Mouse (Mus musculus): ENCODE measurements at regions not wholly inside any gene's neighbourhood (a gene's known extent, or its start where the extent isn't known, plus 50 kb on each side); places are given as distances from the start of the nearest gene placed in this dataset.
A peak's percentile ranks its signal among the peaks of the same experiment; 100 is the strongest.

DNA sequence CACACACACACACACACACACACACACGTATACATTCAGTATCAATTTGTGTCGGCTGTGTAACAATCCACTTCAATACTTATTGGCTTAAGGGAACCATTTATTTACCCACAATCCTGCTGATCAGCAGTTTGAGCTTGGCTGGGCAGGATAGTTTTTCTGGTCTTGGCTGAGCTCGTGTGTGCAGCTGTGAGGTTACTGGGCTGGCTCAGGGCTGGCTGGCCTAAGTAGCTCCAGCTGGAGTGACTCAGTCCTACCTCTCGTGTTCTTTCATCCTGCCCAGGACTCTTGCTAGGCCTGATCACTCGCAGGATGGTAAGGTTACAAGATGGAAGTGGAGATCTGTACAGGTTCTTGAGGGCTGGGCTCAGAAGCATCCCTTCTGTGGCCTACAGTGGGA lies 156.6 kb upstream of the Sox4 start:
- Histone ChIP-seq H3K4me2 (ENCODE audit: low read depth, low read length, poor library complexity, severe bottlenecking) (no peak overlapping the region), H3K36me3 (ENCODE audit: insufficient read depth, low read length) (no peaks in the 10 kb centered on the region), H3K27ac (ENCODE audit: low read depth, low read length) (no peak overlapping the region), H3K9ac (replicated peaks; ENCODE audit: low read length, poor library complexity, severe bottlenecking) (no peak overlapping the region), H3K9me3 (ENCODE audit: low read length) (no peaks in the 10 kb centered on the region), H3K27me3 (ENCODE audit: insufficient read depth, low read length) (no peaks in the 10 kb centered on the region), H3K4me3 (ENCODE audit: low read depth, low read length) (no peak overlapping the region), H3K4me1 (ENCODE audit: insufficient read depth, low read length) (no peaks in the 10 kb centered on the region)
- ATAC-seq (ENCODE audit: low FRiP score) (no peak), DNase-seq (ENCODE audit: low spot score) (peak; percentile 11)
- 78% methylated on average over 5 of the region's 5 CpGs for WGBS
- no peak for TF ChIP-seq CTCF (IDR thresholded peaks at IDR 0.05)

DNA sequence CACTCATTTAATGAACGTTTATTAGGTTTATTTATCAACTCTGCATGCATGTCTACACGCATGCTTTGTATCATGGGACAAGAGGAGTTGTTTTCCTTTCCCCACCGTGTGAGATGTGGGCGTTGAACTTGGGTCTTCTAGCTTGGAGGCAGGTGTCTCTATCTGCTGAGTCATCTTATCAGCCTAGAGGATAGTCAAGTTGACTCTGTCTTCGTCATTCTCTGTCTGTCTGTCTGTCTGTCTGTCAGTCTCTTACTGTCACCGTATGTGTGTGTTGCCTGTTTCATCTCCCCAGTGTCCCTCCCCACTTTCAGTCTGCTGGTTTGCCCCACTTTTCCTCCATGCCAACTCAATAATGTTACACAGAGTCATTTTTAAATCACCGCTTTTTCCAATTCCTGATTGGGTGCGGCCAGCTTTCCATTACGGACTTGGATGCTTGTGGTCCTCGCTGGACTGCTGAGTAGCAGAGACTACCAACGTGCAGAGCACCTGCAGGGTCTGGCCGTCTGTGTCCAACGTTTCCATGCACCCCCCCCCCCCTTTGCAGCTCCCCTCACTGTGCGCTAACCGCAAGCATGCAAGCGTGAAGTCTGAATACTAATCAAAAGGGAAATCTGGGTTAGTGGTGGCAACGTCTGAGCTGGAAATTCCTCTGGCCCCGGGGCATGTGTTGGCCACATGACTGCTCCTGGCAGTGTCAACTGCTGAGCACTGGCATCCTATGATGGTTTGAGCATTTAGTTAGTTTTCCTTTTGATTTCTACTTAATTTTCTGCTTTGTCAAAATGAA lies 155.7 kb upstream of the Sox4 start:
- Histone ChIP-seq H3K27ac (ENCODE audit: low read depth, low read length) (no peak overlapping the region), H3K36me3 (ENCODE audit: insufficient read depth, low read length) (no peaks in the 10 kb centered on the region), H3K9ac (replicated peaks; ENCODE audit: low read length, poor library complexity, severe bottlenecking) (no peak overlapping the region), H3K4me1 (ENCODE audit: insufficient read depth, low read length) (no peaks in the 10 kb centered on the region), H3K9me3 (ENCODE audit: low read length) (no peaks in the 10 kb centered on the region), H3K4me3 (ENCODE audit: low read depth, low read length) (no peak overlapping the region), H3K4me2 (ENCODE audit: low read depth, low read length, poor library complexity, severe bottlenecking) (no peak overlapping the region), H3K27me3 (ENCODE audit: insufficient read depth, low read length) (no peaks in the 10 kb centered on the region)
- no peak for TF ChIP-seq CTCF (IDR thresholded peaks at IDR 0.05)
- peak; percentile 37 for DNase-seq (ENCODE audit: low spot score)
- no peak for ATAC-seq (ENCODE audit: low FRiP score)
- WGBS = 65% methylated on average over 18 of the region's 18 CpGs

DNA sequence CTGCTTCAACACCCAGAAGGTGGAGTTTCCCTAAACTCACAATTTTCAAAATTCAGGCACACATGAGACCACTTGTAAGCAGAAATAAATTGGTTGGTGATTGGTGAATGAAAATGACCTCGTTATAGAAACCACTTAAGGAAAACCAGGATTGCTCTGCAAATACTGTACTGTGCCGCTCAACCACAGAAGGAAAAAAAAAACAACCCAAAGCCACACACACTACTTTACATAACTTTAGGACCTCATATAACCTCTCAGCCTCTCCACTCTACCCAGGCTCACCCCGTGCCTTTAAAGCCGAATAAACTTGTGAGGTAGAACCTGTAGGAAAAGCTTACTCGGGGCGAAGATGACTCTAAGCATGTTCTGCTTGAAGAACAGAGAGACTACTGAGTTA lies 154.7 kb upstream of the Sox4 start:
- TF ChIP-seq CTCF (IDR thresholded peaks at IDR 0.05) = no peak
- Histone ChIP-seq H3K4me3 (ENCODE audit: low read depth, low read length) (no peak overlapping the region), H3K27me3 (ENCODE audit: insufficient read depth, low read length) (no peaks in the 10 kb centered on the region), H3K27ac (ENCODE audit: low read depth, low read length) (no peak overlapping the region), H3K4me2 (ENCODE audit: low read depth, low read length, poor library complexity, severe bottlenecking) (no peak overlapping the region), H3K36me3 (ENCODE audit: insufficient read depth, low read length) (no peaks in the 10 kb centered on the region), H3K9me3 (ENCODE audit: low read length) (no peaks in the 10 kb centered on the region), H3K9ac (replicated peaks; ENCODE audit: low read length, poor library complexity, severe bottlenecking) (no peak overlapping the region), H3K4me1 (ENCODE audit: insufficient read depth, low read length) (no peaks in the 10 kb centered on the region)
- 92% methylated on average over 6 of the region's 6 CpGs for WGBS
- DNase-seq (ENCODE audit: low spot score) (no peak), ATAC-seq (ENCODE audit: low FRiP score) (no peak)

DNA sequence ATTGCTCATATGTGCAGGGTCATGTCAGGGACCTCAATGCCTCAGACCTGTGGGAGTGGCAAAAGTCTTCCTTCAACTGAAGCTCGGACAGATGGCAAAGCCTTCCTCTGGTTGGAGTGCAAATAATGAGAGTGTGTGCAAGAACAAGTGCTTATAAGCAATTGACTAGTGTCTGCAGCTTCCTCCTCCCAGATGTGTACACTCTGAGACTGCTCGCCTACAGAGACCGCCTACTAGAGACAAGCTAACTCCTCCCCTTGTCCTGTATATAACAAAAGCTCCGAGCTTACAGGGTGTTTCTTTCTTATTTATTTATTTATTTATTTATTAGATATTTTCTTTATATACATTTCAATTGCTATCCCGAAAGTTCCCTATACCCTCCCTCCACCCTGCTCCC lies 138.7 kb upstream of the Sox4 start:
- no peak for TF ChIP-seq CTCF (IDR thresholded peaks at IDR 0.05)
- no peak for ATAC-seq (ENCODE audit: low FRiP score)
- no peaks in the 10 kb centered on the region for H3K4me1 ChIP-seq (ENCODE audit: insufficient read depth, low read length)

DNA sequence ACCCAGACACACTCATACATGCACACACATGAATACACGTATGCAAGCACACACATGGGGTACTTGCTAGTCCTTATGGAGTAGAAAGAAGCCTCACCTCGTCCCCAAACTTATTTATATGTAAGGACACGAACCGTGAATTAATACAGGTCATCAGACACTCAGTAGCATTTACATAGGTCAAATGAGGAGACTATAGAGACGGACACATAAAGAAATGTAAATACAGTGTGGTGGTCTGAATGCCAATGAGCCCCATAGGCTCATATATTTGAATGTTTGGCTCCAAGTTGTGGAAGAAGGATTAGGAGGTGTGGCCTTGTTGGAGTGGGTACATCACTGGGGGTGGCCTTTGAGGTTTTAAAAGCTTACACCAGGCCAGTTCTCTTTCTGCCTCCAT lies 133.3 kb upstream of the Sox4 start:
- no peak overlapping the region for H3K4me2 ChIP-seq (ENCODE audit: low read depth, low read length, poor library complexity, severe bottlenecking)
- no peak overlapping the region for H3K27ac ChIP-seq (ENCODE audit: low read depth, low read length)
- no peaks in the 10 kb centered on the region for H3K36me3 ChIP-seq (ENCODE audit: insufficient read depth, low read length)
- no peaks in the 10 kb centered on the region for H3K9me3 ChIP-seq (ENCODE audit: low read length)
- no peaks in the 10 kb centered on the region for H3K4me1 ChIP-seq (ENCODE audit: insufficient read depth, low read length)
- no peak overlapping the region for H3K9ac ChIP-seq (replicated peaks; ENCODE audit: low read length, poor library complexity, severe bottlenecking)
- ATAC-seq (ENCODE audit: low FRiP score) (no peak), DNase-seq (ENCODE audit: low spot score) (no peak)
- 57% methylated on average over 5 of the region's 5 CpGs for WGBS
- no peak overlapping the region for H3K4me3 ChIP-seq (ENCODE audit: low read depth, low read length)
- H3K27me3 ChIP-seq (ENCODE audit: insufficient read depth, low read length) = no peaks in the 10 kb centered on the region
- TF ChIP-seq CTCF (IDR thresholded peaks at IDR 0.05) = no peak

More for the DNA sequence above, 138.7 kb upstream of the Sox4 start:
- no peak overlapping the region for H3K9ac ChIP-seq (replicated peaks; ENCODE audit: low read length, poor library complexity, severe bottlenecking)
- DNase-seq (ENCODE audit: low spot score) = no peak
- no peaks in the 10 kb centered on the region for H3K9me3 ChIP-seq (ENCODE audit: low read length)
- H3K4me3 ChIP-seq (ENCODE audit: low read depth, low read length) = no peak overlapping the region
- no peak overlapping the region for H3K4me2 ChIP-seq (ENCODE audit: low read depth, low read length, poor library complexity, severe bottlenecking)
- H3K27ac ChIP-seq (ENCODE audit: low read depth, low read length) = no peak overlapping the region
- H3K36me3 ChIP-seq (ENCODE audit: insufficient read depth, low read length) = no peaks in the 10 kb centered on the region
- WGBS = 91% methylated on average over 5 of the region's 5 CpGs
- no peaks in the 10 kb centered on the region for H3K27me3 ChIP-seq (ENCODE audit: insufficient read depth, low read length)

DNA sequence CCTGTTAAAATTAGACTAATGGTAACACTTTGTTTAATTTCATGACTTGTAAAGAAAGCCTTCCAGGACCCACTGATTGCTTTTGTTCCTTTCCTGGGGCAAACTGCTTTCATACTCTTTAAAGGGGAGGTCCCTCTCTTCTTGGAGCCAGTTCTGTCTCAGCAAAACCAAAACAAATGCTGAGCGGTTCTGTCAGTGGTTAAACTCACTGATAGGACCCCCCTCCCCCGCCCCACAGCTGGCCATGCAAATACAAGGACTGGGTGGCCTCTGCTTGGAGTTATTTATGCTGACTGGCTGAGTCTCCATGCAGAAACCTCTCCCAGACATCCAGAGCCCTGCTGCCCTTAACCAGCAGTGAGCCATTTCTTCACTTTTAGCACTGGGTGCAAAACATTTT lies 127.6 kb upstream of the Sox4 start:
- Histone ChIP-seq H3K4me1 (ENCODE audit: insufficient read depth, low read length) (no peaks in the 10 kb centered on the region), H3K9me3 (ENCODE audit: low read length) (no peaks in the 10 kb centered on the region), H3K36me3 (ENCODE audit: insufficient read depth, low read length) (no peaks in the 10 kb centered on the region), H3K9ac (replicated peaks; ENCODE audit: low read length, poor library complexity, severe bottlenecking) (no peak overlapping the region), H3K4me2 (ENCODE audit: low read depth, low read length, poor library complexity, severe bottlenecking) (no peak overlapping the region), H3K4me3 (ENCODE audit: low read depth, low read length) (no peak overlapping the region), H3K27ac (ENCODE audit: low read depth, low read length) (no peak overlapping the region), H3K27me3 (ENCODE audit: insufficient read depth, low read length) (no peaks in the 10 kb centered on the region)
- ATAC-seq (ENCODE audit: low FRiP score) = no peak
- 24% methylated on average over 2 of the region's 2 CpGs for WGBS
- TF ChIP-seq CTCF (IDR thresholded peaks at IDR 0.05) = no peak
- no peak for DNase-seq (ENCODE audit: low spot score)

Measured in midbrain, postnatal 0 days (tissue).